Mouse (Mus musculus): ENCODE measurements around the gene Nagpa. TPM values are rescaled to one million over a fixed set of nuclear protein-coding genes. Genes with fewer than 3 reads are reported as not detected.
A peak's percentile ranks its signal among the peaks of the same experiment; 100 is the strongest.
"Not testable (repeated sequence)": the region's sequence is repeated elsewhere in the genome, so short reads cannot be mapped to it uniquely, and the experiment has no call there.

Gene Nagpa
- 10 to 100 TPM; 15.5 to 21.6 TPM for polyA plus RNA-seq (2017; shearing (Covaris generic))

DNA sequence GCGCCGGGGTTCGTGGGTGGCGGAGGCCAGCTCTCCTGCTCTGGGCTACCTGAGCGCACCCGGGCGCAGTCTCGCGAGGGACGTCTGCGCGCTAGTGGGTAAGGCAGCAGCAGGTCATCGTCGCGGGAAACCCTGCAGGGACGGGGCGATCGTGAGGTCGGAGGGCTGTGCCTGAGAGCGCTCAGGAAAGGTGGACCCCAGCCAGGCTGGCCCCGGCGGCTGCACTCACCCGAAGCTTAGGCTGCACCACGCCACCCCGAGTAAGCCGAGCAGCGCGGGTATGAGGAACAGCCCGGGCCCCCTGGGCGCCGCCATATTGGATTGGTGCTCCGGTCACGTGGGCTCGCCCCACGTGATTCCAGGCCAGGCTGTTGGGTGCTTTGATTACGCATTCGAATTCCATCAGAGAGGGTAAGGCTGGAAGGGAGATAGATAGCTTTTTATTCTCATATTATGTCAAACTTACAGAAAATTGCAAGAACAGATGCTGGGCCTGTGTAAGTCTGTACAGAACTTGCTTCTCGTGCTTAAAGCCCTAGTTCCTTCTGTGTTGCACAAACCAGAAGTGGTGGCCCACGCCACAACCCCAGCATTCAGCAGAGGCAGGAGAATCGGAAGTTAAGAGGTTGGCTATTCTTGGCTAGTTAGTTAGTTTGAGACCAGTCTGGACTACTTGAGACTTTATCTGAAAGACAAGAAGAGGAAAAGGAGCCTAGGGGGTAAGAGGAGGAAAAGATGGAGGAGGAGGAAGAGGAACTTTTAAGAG, at the start of gene Nagpa:
Gene Nagpa, minus strand, starts transcription at position 345 of the 766 bp plus-strand sequence.
- peak; percentile 88 for ATAC-seq

DNA sequence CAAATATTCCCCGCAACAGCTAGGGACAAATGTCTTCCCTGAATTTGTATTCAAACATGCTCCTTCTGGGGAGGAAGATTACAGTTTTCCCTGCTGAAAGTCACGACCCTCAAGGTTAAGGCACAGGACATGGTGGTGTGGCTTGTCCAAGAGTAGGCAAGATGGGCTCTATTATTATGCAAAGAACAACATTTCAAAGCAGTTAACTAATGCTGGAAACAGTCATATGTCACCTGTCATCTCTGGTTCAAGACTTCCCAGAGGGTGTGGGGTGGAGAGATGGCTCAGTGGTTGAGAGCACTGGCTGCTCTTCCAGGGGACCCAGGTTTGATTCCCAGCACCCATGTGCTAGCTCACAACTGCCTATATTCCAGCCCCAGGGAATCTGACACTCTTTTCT, 48.4 kb upstream of the Nagpa start:
- ATAC-seq: no peak

DNA sequence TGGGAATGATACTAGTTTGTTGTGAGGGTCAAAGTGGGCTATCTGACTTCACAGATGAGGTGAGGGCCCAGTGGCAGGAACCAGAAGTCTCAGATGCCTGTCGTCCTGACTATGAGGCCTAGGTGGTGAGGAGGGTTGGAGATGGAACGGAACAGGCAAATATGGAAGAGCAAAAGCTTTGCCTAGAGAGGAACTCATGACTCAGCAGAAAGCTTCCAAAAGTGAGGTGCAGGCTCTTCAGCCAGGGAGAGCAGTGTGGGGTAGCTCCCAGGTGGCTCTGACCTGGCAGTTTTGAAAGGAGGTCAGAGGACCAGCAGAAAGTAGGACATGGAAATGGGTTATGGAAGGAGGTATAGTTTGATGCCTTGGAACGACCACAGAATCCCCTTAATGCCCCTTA, 47.1 kb upstream of the Nagpa start:
- ATAC-seq: no peak

DNA sequence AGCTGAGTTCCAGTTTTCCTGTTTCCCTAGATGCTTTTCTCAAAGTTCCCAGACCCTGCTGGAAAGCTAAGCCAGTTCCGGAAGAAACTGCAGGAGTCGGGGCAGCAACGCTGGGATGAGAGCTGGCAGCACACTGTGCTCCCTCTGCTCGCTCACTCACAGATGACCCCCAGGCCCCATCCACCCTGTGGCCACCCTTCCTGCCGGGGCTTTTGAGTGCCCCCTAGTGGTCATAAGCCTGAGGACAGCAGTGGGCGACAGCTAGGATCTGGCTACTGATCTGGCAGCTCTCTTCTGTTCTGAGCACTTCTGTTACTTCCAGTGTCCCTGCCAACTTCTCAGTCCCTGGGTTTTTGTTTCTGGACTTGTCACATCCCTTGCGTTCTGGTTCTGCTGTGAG, 40.6 kb upstream of the Nagpa start:
- peak; percentile 77 for ATAC-seq

DNA sequence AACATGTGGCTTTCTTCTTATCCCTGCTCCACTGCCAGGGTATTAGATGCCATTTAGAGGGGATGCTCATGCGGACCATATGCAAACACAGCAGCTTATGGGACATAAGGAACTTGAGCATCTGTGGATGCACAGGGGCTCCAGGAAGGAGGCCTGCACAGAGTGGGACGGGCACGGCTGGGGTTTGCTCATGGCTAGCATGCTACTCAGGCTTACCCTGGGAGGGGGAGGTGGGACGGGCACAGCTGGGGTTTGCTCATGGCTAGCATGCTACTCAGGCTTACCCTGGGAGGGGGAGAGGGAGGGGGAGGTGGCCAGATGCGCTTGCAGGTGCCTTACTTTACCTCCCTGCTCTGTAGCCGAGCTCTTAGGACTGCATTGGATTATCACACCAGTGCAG, 39.1 kb upstream of the Nagpa start:
- no peak for ATAC-seq

DNA sequence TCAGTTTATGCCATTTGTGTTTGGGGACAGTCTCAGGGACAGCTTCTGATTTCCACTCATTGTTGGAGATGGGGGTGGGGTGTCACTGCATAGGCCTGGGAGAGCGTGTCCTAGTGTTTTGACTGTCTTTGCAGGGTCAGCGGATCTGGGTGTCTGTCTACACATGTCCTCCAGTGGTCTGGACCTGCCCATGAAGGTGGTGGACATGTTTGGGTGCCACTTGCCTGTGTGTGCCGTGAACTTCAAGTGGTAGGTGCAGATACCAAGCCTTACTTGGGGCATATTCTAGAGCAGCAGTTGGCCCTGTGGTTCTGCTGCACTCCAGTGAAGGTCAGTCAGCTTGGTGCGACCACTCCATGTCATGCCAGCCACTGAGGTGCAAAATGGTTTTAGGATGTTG, 38.5 kb upstream of the Nagpa start:
- no peak for ATAC-seq

DNA sequence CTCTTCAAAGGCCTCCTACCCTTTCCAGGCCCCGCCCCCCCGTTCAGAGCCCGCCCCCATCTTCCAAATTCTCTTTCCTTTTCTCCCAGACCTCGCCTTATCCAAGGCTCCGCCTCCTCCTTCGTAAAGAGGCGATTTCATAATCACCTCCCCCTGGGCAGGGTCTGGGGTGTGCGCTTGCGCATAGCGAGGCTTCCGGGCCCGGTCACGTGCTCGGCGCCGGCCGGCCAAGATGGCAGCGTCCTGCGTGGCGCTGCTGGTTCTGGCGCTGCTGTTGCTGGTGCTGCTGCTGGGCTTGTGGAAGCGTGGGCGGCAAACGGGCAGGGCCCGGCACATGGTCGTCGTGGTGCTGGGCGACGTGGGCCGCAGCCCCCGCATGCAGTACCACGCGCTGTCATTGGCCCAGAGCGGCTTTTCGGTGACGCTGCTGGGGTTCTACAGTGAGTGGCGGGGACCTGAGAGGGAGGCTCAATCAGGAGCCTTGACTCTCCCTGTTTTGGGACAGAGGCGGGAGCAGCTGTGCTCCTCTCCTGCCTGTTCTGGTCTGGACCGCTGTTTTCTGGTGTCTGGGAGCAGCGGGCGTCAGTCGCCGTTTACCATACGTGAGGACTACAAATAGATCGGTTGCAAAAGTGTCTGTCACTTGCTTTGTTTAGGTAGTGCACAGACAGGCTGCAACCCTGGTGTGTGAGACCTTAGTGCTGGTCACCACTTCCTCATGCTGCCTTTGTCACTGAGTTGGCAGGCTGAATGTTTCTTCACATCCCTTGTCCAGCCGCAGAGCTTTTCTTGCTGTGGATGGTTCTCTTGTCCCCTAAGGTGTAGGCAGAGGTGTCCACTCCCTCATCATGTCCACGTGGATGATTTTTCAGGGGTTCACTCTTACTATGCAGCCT, 29.9 kb upstream of the Nagpa start, which contains the start of gene Alg1:
Gene Alg1, plus strand, starts transcription at position 204 of the 896 bp plus-strand sequence.
- ATAC-seq: peak; percentile 96

DNA sequence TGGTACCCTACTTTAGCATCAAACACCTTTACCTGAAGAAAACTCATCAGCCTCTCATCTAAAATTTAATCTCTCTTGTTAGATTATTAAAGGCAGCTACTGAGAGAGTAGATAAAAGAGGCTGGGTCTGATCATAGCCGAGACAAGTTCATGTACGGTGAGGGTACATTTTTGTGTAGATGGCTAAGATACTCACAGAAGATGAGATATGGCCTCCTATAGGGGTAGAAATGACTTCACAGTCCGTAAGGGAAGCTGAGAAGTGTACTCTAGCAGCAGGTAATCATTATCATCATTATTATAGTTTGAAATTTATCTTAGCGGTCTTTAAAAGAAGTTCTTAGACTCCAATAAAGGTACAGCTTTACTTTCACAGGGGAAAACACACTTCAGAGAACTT, 29.2 kb upstream of the Nagpa start:
- no peak for ATAC-seq

DNA sequence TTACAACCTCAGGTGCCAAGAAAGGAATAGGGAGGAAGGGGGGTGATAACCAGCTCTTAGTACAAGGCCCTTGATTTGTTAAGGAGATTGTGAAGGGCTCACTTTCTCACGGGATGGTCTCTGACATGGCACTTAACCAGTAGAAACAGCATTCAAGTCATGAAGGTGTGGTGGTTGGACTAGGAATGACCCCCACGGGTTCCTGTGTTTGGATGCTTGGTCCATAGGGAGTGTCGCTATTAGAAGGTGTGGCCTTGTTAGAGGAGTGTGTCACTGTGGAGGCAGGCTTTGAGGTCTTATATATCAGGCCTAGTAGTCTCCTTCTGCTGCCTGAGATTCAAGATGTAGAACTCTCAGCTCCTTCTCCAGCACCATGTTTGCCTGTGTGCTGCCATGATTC, 24.3 kb upstream of the Nagpa start:
- not testable (repeated sequence) for ATAC-seq

DNA sequence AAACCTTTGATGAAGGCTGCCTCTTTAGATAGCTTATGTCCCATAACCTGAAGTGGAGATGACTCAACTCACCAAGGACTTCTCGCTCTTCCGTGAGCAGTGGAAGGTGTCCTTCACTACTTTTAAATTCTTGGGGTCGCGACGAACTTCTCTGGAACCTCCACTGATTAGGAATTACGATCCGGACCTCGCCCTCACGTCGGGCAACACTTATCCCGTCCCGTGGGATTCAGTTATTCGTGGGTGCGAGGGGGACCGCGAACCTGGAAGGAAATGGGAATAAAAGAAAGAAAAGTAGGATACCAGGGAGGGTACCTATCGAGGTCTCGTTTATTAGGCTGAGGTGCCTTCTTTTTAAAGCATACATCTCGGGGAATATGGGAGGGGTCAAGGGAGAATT, 23.7 kb upstream of the Nagpa start:
- ATAC-seq: not testable (repeated sequence)

DNA sequence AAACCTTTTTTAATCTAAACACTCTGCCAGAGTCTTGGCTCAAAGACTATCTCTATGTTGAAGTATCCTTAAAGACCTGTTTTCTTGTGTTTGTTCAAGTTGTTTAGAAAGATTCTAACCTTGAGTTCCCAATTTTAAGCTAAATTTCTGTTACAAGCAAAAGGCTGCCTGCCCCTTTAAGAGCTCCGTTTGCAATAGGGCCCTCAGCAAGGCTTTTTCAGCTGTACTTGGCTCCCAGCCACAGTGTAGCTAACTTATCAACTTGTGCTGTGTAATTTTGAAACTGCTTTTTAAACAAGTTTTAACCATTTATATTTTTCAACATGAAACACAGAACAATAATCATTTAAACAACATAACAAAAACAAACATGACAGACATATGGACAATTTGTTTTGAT, 22.7 kb upstream of the Nagpa start:
- ATAC-seq: not testable (repeated sequence)

DNA sequence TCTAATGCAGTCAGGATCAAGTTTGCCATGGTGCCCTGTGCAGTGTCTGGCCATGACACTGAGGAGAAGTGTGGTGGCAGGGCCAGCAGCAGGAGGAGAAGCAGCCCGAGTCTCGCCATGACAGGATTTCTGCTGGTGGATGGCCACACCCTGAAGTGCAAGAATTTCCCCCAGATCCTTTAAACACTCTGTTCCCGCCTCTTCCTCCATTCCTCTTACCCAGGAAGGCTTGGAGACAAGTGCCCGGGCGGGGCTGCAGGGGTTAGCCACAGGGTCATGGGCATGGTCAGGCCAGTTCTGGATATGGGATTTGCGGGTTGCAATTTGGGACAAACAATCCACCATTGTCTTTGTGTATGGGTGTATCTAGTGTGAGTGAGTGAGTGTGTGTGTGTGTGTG, 18.3 kb upstream of the Nagpa start, which contains the start of gene AU021092:
Gene AU021092, minus strand, starts transcription at position 160 of the 400 bp plus-strand sequence.
- no peak for ATAC-seq

DNA sequence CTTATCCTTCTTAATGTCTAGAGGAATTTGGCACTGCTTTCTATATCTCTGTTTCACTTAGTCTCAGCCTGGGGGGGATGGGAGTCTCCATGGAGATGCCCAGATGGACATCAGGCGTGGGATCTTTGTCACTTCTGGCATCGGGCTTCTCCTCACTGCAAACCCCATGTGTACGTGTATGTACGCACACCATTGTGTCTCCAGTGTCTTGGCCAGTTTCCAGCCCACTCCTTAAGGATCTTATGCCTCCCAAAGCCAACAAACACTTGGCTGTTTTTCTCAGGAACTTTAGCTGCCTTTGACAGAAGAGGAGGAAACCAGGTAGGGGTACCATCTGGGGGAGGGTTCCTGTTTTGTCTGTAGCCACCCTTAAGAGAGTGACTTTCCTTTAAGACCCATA, 17.6 kb upstream of the Nagpa start:
- ATAC-seq: no peak

DNA sequence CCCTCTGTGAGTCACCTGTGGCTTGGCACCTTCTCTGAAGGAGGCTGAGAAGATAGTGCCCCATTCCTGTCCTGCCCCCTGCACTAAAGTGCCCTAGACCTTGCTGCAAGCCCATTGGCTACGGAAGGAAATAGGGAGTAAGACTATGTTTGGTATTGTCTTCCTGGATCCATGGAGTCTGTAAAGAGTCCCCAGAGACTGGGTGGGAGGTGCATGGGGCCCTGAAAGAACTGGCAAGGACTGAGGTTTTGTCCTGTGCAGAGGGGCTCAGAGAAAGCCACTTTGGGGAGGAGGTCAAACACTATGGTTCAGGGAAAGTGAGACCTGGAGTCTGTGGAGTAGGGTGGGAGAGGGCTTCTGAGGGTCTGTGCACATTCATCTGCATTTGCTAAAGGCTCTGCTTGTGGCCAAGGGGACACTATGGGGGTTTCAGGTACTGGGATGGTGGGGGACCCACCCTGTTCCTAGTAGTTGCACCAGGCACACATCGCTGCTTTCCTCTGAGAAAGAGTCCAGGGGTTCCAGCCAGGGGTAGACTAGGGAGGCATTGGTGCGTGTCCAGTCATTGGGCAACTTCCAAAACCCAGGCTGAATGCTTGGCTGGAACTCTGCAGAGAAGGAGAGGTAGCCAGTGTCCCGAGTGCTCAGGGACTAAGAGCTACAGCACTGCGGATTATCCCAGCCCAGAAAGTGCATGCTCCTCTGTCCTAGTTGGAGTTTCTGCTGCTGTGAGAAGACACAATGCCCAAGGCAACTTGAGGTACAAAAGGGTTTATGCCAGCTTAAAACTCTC, 13.7 kb upstream of the Nagpa start:
- no peak for ATAC-seq

DNA sequence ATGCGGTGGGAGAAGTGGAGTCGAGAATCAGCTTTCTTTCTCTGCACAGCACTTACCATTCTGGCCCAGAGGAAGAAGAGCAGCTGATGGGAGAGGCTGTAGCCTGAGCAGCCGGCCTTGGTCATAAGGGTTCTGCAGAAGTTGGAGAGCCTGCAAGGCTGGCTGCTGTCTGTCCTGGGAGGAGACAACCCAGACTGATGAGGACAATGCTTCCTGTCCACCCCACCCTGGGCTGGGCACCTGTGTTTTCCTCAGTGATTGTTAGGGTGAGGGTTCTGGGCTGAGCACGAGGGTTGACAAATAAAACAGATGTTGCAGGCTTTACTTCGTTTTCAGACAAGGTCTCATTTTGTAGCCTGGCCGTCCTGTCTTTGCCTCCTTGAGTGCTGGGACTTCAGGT, 12.9 kb upstream of the Nagpa start:
- no peak for ATAC-seq

DNA sequence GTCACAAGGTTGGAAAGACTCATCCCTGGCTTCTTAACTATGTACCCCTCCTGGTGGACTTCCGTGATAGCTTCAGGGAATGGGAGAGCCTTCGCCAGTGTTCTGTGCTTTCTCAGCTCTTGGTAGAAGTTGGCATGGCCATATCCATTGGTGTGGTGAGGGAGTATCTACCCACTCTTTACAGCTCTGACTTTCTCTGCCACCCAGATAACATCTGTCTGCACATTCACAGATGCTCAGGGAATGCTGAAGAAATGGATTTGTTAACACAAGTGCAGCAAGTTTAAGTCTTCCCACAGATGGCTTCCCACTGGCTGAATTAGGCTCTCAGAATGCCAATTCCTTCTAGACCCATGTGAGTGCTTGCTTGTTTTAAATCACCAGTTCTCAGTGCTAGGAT, 10.3 kb upstream of the Nagpa start:
- ATAC-seq: no peak

DNA sequence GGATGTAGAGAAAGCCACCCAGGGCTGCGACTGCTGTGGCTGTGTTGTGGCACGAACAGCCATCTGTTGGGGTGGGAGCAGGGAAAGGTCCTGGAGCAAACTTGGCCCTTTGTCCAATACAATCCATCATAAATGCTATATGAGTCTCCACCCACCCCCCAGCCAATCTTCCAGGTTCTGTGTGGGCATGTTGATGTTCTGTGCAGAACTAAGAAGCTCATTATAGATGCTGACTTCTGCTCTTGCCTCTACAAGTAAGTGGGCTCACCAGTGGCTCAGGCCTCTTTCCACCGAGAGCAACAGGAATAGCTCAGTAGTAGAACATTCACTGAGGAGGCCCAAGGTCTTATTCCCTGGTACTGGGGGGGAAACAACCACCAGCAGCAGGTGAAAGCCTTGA, 8.3 kb upstream of the Nagpa start:
- no peak for ATAC-seq

DNA sequence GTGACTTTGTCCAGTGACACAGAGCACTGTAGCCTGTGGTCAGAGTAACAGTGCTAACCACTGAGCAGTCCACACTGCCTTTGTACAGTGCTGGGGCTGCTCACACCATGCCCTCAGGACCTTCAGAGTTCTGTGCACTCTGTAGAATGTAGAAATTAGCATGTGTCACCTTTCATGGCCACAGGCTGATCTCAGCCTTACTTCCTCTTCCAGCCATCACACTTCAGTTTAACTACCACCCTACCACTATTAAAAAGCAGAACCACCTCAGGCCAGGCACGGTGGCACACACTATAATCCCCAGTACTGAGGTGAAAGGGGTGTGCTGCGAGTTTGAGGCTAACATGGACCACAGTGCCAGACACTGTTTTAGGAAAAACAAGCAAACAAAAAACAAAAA, 6.6 kb upstream of the Nagpa start:
- no peak for ATAC-seq

DNA sequence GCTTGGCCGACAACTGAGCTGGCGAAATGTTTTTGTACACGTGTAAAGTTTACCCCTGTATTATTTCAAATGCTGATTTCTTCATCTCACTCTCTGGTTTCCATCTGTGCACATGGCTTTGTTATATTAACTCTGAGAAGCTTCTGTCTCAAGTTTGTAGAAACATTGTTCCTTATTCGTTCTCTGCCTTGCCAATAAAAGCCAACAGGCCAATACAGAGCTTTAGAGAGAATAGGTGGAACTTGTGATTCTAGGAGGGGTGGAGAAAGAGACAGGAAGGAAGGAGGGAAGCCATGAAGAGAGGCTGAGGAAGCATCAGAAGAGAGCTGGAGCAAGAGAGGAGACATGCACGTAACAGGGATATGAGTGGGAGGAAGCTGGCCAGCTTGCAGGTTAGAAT, 2.2 kb upstream of the Nagpa start:
- no peak for ATAC-seq

DNA sequence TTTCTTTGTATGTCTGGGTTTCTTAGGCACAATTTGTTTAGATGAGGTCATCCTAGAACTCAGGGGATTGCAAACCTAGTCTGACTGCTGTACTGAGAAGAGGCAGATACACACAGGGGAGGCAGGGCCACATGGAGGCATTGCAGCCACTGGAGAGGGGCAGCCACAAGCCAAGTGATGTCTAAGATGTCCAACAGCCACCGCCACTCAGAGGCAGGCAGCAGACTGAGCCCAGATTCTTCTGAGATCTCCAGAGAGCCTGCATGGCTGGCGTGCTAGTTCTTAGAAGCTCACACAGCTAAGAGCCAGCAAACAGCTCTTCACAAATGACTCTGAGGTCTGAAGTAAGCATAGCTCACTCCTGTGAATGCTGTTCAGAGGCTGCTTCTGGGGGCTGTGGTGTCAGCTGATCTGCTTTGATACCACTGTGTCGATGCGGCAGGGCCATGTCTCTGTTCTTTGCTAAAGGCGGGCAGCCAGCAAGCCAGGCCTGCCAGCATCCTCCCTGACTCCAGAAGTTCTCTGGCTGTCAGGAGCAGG, 1.7 kb upstream of the Nagpa start:
- ATAC-seq: no peak

DNA sequence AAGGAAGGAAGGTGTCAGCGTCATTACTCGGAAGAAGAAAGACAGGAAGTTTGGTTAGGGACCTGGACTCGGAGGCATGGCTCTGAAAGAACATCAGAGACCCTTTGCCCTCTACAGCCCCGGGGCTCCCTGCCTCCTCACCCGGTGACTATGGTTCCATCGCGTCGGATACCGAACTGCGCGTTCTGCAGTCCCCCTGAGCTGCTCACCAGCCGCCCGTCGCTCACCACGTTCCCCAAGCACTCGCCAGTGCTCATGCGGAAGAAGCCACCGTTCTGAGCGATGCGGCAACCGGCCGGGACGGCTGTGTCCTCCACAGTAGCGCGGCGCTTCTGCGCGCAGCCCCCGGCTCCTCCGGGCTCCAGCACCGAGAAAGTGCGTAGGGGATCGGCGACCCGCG, 612 bp downstream of the Nagpa start:
- peak; percentile 51 for ATAC-seq

DNA sequence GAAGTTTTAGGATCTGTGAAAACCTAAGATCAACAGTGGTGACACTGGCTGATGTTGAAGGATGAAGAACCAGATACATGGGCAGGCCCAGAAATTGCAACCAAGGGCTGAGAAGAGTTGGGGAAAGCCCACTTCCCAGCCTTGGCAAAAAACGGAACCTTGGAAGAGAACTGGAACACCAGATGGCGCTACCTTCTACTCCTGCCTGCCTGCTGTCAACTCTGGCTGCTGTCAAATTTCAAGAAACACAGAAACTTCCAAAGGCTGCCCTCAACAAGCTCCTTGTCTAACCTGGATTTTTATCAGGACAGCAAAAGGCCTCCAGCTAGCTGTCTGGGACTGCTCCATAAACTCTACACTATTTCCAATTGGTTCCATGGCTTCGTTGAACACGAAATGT, 1.1 kb downstream of the Nagpa start:
- ATAC-seq: peak; percentile 17

DNA sequence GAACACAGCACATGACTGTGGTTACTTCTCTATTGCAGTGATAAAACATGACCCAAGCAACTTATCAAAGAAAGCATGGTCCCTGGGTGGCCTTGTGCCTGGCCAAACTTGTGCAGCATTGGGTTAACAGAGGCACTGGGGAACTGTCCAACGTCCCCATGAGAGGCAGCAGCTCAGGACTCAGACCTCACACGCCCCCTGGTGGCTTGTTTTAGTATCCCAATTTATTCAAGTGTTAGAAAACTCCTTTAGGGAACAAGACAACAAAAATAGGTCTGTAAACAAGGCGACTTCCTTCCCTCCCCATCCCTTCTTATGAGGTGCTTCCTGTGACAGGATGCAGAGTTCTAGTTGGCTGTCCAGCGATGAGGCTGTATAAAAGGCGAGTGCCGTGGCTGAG, 8.7 kb downstream of the Nagpa start:
- ATAC-seq: no peak

Data from CD4-positive, CD25-positive, alpha-beta regulatory T cell, adult 4 months (primary cell).